Mouse (Mus musculus): ENCODE measurements around the gene Map6. TPM values are rescaled to one million over a fixed set of nuclear protein-coding genes. Genes with fewer than 3 reads are reported as not detected.

Gene Map6
- polyA plus RNA-seq, 1 experiment: 35.1 TPM

DNA sequence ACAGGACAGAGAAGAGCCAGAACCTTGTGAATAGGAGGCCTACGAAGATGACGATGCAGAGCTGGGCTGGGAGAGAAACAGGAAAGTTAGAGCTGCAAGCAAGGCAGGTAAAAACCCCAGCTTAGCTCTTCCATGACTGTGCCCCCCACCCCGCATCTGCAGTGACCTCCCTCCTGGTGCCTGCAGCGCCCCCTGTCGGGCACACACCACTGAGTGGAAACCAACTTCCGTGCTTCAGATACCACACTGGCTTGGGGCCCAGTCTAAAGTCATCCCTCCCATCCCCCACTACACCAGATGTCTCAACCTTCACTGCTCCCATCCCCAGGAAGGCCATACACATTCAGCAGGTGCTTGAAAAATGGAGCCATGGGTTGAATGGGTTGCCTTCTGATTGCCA is 34.7 kb upstream of the Map6 start:
- H3K36me3 ChIP-seq (ENCODE audit: control insufficient read depth, insufficient read depth): no peaks in the 10 kb centered on the region
- no peak overlapping the region for H3K4me3 ChIP-seq
- H3K27me3 ChIP-seq (ENCODE audit: control insufficient read depth, insufficient read depth, insufficient read length): no peaks in the 10 kb centered on the region
- no peak overlapping the region for H3K4me2 ChIP-seq (ENCODE audit: low read depth)
- TF ChIP-seq REST (IDR thresholded peaks at IDR 0.05; ENCODE audit: insufficient read depth, insufficient read length) (no peak), TCF12 (IDR thresholded peaks at IDR 0.05; ENCODE audit: insufficient read depth, poor library complexity, severe bottlenecking) (no peak), CEBPB (IDR thresholded peaks at IDR 0.05; ENCODE audit: insufficient read depth, poor library complexity, severe bottlenecking) (no peak), TCF3 (IDR thresholded peaks at IDR 0.05; ENCODE audit: insufficient read length, low read depth) (no peak), POLR2AphosphoS2 (IDR thresholded peaks at IDR 0.05; ENCODE audit: insufficient read length, low read depth) (no peak), USF1 (IDR thresholded peaks at IDR 0.05; ENCODE audit: low read depth) (no peak), POLR2A (IDR thresholded peaks at IDR 0.05; ENCODE audit: insufficient read length, low read depth) (no peak), MYOG (IDR thresholded peaks at IDR 0.05; ENCODE audit: control insufficient read depth in 1 of 3, insufficient read depth in 1 of 3, insufficient read length in 2 of 3, low read depth in 2 of 3) (no peak), MYOD1 (IDR thresholded peaks at IDR 0.05; ENCODE audit: control insufficient read depth in 1 of 3, insufficient read length in 2 of 3, low read depth in 2 of 3) (no peak), E2F4 (IDR thresholded peaks at IDR 0.05; ENCODE audit: insufficient read depth) (no peak), SRF (IDR thresholded peaks at IDR 0.05; ENCODE audit: control insufficient read depth, insufficient read length, low read depth) (no peak), MAX (IDR thresholded peaks at IDR 0.05; ENCODE audit: low read depth) (no peak)
- H3K79me2 ChIP-seq (ENCODE audit: control insufficient read depth, insufficient read depth): no peaks in the 10 kb centered on the region
- no peak overlapping the region for H3ac ChIP-seq (ENCODE audit: control insufficient read depth, insufficient read length)

DNA sequence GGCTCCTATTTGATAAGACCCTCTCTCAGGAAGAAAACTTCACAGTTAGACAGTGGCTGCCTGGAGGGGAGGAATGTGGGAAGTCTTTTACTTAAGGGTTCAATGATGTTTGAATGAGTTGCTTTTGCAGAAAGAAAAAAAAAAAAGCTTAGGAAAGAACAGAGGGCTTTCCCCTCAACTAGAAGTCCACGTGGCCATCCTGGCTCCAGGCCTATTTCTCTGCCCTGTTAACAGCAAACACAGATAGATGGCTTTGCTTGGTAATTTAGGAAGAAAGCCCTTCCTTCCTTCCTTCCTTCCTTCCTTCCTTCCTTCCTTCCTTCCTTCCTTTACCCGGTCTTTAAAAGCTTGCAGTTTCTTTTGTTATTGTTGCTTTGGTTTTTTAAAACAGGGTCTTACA is 32.3 kb upstream of the Map6 start:
- Histone ChIP-seq H3K4me3 (no peak overlapping the region), H3K36me3 (ENCODE audit: control insufficient read depth, insufficient read depth) (no peaks in the 10 kb centered on the region), H3K4me2 (ENCODE audit: low read depth) (no peak overlapping the region), H3K27me3 (ENCODE audit: control insufficient read depth, insufficient read depth, insufficient read length) (no peaks in the 10 kb centered on the region), H3ac (ENCODE audit: control insufficient read depth, insufficient read length) (no peak overlapping the region), H3K79me2 (ENCODE audit: control insufficient read depth, insufficient read depth) (no peaks in the 10 kb centered on the region)
- TF ChIP-seq E2F4 (IDR thresholded peaks at IDR 0.05; ENCODE audit: insufficient read depth) (no peak), REST (IDR thresholded peaks at IDR 0.05; ENCODE audit: insufficient read depth, insufficient read length) (no peak), CEBPB (IDR thresholded peaks at IDR 0.05; ENCODE audit: insufficient read depth, poor library complexity, severe bottlenecking) (no peak), MYOD1 (IDR thresholded peaks at IDR 0.05; ENCODE audit: control insufficient read depth in 1 of 3, insufficient read length in 2 of 3, low read depth in 2 of 3) (no peak), MAX (IDR thresholded peaks at IDR 0.05; ENCODE audit: low read depth) (no peak), TCF12 (IDR thresholded peaks at IDR 0.05; ENCODE audit: insufficient read depth, poor library complexity, severe bottlenecking) (no peak), USF1 (IDR thresholded peaks at IDR 0.05; ENCODE audit: low read depth) (no peak), SRF (IDR thresholded peaks at IDR 0.05; ENCODE audit: control insufficient read depth, insufficient read length, low read depth) (no peak), MYOG (IDR thresholded peaks at IDR 0.05; ENCODE audit: control insufficient read depth in 1 of 3, insufficient read depth in 1 of 3, insufficient read length in 2 of 3, low read depth in 2 of 3) (no peak), TCF3 (IDR thresholded peaks at IDR 0.05; ENCODE audit: insufficient read length, low read depth) (no peak), POLR2AphosphoS2 (IDR thresholded peaks at IDR 0.05; ENCODE audit: insufficient read length, low read depth) (no peak)

DNA sequence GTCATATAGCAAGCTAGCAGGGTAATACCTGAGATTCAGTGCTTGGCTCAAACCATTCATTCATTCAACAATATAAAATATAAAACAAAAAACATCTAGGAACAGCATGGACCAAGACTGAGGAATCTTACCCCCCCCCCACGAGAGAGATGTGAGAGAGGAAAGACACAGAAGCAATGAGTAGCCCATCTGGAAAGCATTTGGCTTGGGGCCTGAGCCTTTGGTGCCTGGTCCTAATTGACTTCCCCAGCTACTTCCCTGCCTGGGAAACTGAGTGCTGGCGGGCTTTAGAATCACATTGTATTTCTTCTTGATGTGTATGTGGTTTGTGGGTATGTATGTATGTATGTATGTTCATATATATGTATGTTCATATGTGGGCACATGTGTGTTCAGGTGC is 31.6 kb upstream of the Map6 start:
- Histone ChIP-seq H3K79me2 (ENCODE audit: control insufficient read depth, insufficient read depth) (no peaks in the 10 kb centered on the region), H3K36me3 (ENCODE audit: control insufficient read depth, insufficient read depth) (no peaks in the 10 kb centered on the region), H3K4me3 (no peak overlapping the region), H3K4me2 (ENCODE audit: low read depth) (no peak overlapping the region), H3ac (ENCODE audit: control insufficient read depth, insufficient read length) (no peak overlapping the region), H3K27me3 (ENCODE audit: control insufficient read depth, insufficient read depth, insufficient read length) (no peaks in the 10 kb centered on the region)
- TF ChIP-seq MYOD1 (IDR thresholded peaks at IDR 0.05; ENCODE audit: control insufficient read depth in 1 of 3, insufficient read length in 2 of 3, low read depth in 2 of 3) (no peak), POLR2AphosphoS2 (IDR thresholded peaks at IDR 0.05; ENCODE audit: insufficient read length, low read depth) (no peak), CEBPB (IDR thresholded peaks at IDR 0.05; ENCODE audit: insufficient read depth, poor library complexity, severe bottlenecking) (no peak), MYOG (IDR thresholded peaks at IDR 0.05; ENCODE audit: control insufficient read depth in 1 of 3, insufficient read depth in 1 of 3, insufficient read length in 2 of 3, low read depth in 2 of 3) (no peak), POLR2A (IDR thresholded peaks at IDR 0.05; ENCODE audit: insufficient read length, low read depth) (no peak), E2F4 (IDR thresholded peaks at IDR 0.05; ENCODE audit: insufficient read depth) (no peak), USF1 (IDR thresholded peaks at IDR 0.05; ENCODE audit: low read depth) (no peak), MAX (IDR thresholded peaks at IDR 0.05; ENCODE audit: low read depth) (no peak)

DNA sequence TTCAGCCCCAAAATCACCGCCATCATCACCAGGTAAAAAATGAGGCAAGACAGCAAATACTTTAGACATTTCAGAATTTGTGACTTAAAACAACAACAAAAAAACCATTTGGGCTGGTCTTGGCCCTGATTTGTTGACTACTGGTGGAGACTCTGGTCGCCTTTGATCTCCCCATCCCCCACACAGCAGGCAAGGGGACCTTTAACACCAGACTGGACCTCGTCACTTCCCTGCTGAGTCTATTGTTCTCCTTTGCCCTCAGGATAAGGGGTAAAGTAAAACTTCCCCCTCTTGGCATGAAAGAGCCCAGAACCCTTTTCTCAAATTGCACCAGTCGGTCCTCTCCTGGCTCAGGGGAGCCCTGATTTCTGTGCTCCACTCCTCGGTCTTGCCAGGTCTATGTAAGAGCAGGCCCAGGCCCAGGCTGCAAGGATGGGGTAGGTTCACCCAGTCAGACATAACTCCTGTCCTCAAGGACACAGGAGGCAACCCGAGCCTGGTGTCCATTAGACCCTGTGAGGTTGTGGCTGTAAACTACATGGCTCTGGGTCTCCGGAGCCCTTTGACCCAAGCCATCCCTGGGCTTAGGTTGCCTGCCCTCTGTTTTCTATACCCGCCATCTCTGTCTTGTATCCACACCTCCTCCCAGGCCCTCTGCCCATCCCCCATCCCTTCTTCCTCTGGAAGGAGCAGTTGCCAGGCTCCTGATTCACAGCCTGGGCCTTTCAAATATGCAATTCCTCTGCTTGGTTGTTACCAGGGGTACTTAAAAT is 30.2 kb upstream of the Map6 start:
- TF ChIP-seq TCF3 (IDR thresholded peaks at IDR 0.05; ENCODE audit: insufficient read length, low read depth) (no peak), CEBPB (IDR thresholded peaks at IDR 0.05; ENCODE audit: insufficient read depth, poor library complexity, severe bottlenecking) (no peak), POLR2AphosphoS2 (IDR thresholded peaks at IDR 0.05; ENCODE audit: insufficient read length, low read depth) (no peak), SRF (IDR thresholded peaks at IDR 0.05; ENCODE audit: control insufficient read depth, insufficient read length, low read depth) (no peak), MAX (IDR thresholded peaks at IDR 0.05; ENCODE audit: low read depth) (no peak), MYOG (IDR thresholded peaks at IDR 0.05; ENCODE audit: control insufficient read depth in 1 of 3, insufficient read depth in 1 of 3, insufficient read length in 2 of 3, low read depth in 2 of 3) (no peak), MYOD1 (IDR thresholded peaks at IDR 0.05; ENCODE audit: control insufficient read depth in 1 of 3, insufficient read length in 2 of 3, low read depth in 2 of 3) (no peak), USF1 (IDR thresholded peaks at IDR 0.05; ENCODE audit: low read depth) (no peak), POLR2A (IDR thresholded peaks at IDR 0.05; ENCODE audit: insufficient read length, low read depth) (no peak), REST (IDR thresholded peaks at IDR 0.05; ENCODE audit: insufficient read depth, insufficient read length) (no peak), TCF12 (IDR thresholded peaks at IDR 0.05; ENCODE audit: insufficient read depth, poor library complexity, severe bottlenecking) (no peak), E2F4 (IDR thresholded peaks at IDR 0.05; ENCODE audit: insufficient read depth) (no peak)
- H3K4me3 ChIP-seq: no peak overlapping the region
- no peaks in the 10 kb centered on the region for H3K36me3 ChIP-seq (ENCODE audit: control insufficient read depth, insufficient read depth)
- no peak overlapping the region for H3ac ChIP-seq (ENCODE audit: control insufficient read depth, insufficient read length)
- H3K79me2 ChIP-seq (ENCODE audit: control insufficient read depth, insufficient read depth): no peaks in the 10 kb centered on the region
- no peak overlapping the region for H3K4me2 ChIP-seq (ENCODE audit: low read depth)
- H3K27me3 ChIP-seq (ENCODE audit: control insufficient read depth, insufficient read depth, insufficient read length): no peaks in the 10 kb centered on the region

Measured in myocyte (in vitro differentiated cells).